Mouse (Mus musculus) forebrain, embryonic 16.5 days (tissue): ENCODE data around the gene Fgf15. TPM values are rescaled to one million over a fixed set of nuclear protein-coding genes. Genes with fewer than 3 reads are reported as not detected.

Experiments used
- ATAC-seq: fragments of 200-750 bp; cut with Nextera tagmentation; 2 replicates; pipeline ENCODE4 v1.8.0; 2017; ENCODE audit warnings: mild to moderate bottlenecking, moderate library complexity
- H3K27ac ChIP-seq: fragments of 300-500 bp; sonication (generic); 2 replicates; pipeline ENCODE4 v1.5.1; 2014; ENCODE audit warnings: low read length, control low read depth
- H3K27me3 ChIP-seq: fragments of 300-500 bp; sonication (generic); replicated peaks from 2 replicates; pipeline ENCODE4 v1.6.1; 2014; ENCODE audit warnings: low read length; ENCODE audit not compliant: control insufficient read depth, insufficient read depth
- H3K36me3 ChIP-seq: fragments of 300-500 bp; sonication (generic); 2 replicates; pipeline ENCODE4 v1.6.1; 2014; ENCODE audit not compliant: control insufficient read depth, insufficient read depth
- H3K4me1 ChIP-seq: fragments of 300-500 bp; sonication (generic); replicated peaks from 2 replicates; pipeline ENCODE4 v1.6.1; 2014; ENCODE audit warnings: low read length; ENCODE audit not compliant: control insufficient read depth, insufficient read depth
- H3K4me2 ChIP-seq: fragments of 300-500 bp; sonication (generic); 2 replicates; pipeline ENCODE4 v1.6.1; 2014; ENCODE audit warnings: mild to moderate bottlenecking, low read length, control low read depth
- H3K4me3 ChIP-seq: fragments of 300-500 bp; sonication (generic); replicated peaks from 2 replicates; pipeline ENCODE4 v1.5.1; 2014; ENCODE audit warnings: mild to moderate bottlenecking, low read length, control low read depth
- H3K9ac ChIP-seq: fragments of 300-500 bp; sonication (generic); replicated peaks from 2 replicates; pipeline ENCODE4 v1.6.1; 2014; ENCODE audit warnings: low read depth, low read length, control low read depth
- H3K9me3 ChIP-seq: fragments of 300-500 bp; sonication (generic); 2 replicates; pipeline ENCODE4 v1.6.1; 2016; ENCODE audit warnings: low read length; ENCODE audit not compliant: control insufficient read depth
- WGBS: fragments of 180-500 bp; shearing (Covaris S2); extraction: QIAGEN DNeasy Blood & Tissue Kit; methylation state at CpG from one replicate; pipeline ENCODE4 v1.1.7; 2014; 5-methylcytosine and 5-hydroxymethylcytosine counted together
- polyA plus RNA-seq: library from polyadenylated mRNA; unstranded; fragments of >200 nt; fragmentation: Nextera tagmentation; extraction: Ambion mirVana; gene quantifications from 2 replicates; pipeline ENCODE4 v1.2.1, GENCODE M21; 2015

The Fgf15 gene
- polyA plus RNA-seq, 1 experiment from 2014 or later = 19.7 TPM

GRCm38 (mm10) chr7:144918823-144919222 is 22.5 kb downstream of the Fgf15 start:
- Histone ChIP-seq H3K4me2 (no peak overlapping the region), H3K4me3 (no peak overlapping the region), H3K4me1 (peaks cover 13% of the 10 kb centered on the region), H3K27me3 (no peaks in the 10 kb centered on the region), H3K9ac (no peak overlapping the region), H3K36me3 (peaks cover 22% of the 10 kb centered on the region), H3K27ac (no peak overlapping the region), H3K9me3 (no peaks in the 10 kb centered on the region)
- 78% methylated on average over 1 of the region's 1 CpGs for WGBS
- no peak for ATAC-seq

- WGBS = 87% methylated on average over 2 of the region's 2 CpGs
- H3K27me3 ChIP-seq = no peaks in the 10 kb centered on the region
- no peak overlapping the region for H3K9ac ChIP-seq
These were observed 31.3 kb downstream of the Fgf15 start for GRCm38 (mm10) chr7:144927591-144927990.

GRCm38 (mm10) chr7:144928009-144928888 is 31.9 kb downstream of the Fgf15 start:
- Histone ChIP-seq H3K4me2 (no peak overlapping the region), H3K4me3 (no peak overlapping the region), H3K27ac (no peak overlapping the region), H3K9me3 (no peaks in the 10 kb centered on the region), H3K4me1 (0 out of 2 replicates have a peak, but pooled peaks cover 3% of the 10 kb centered on the region), H3K9ac (no peak overlapping the region), H3K27me3 (no peaks in the 10 kb centered on the region), H3K36me3 (peaks cover 5% of the 10 kb centered on the region; the same call in 1 of the 2 replicates)
- no peak for ATAC-seq
- WGBS = 70% methylated on average over 4 of the region's 4 CpGs

More at GRCm38 (mm10) chr7:144927591-144927990, 31.3 kb downstream of the Fgf15 start:
- no peaks in the 10 kb centered on the region for H3K9me3 ChIP-seq
- no peak overlapping the region for H3K4me2 ChIP-seq
- ATAC-seq = no peak; the same call in 1 of the 2 replicates
- H3K4me1 ChIP-seq = 0 out of 2 replicates have a peak, but pooled peaks cover 3% of the 10 kb centered on the region
- no peak overlapping the region for H3K4me3 ChIP-seq
- H3K27ac ChIP-seq = no peak overlapping the region
- peaks cover 5% of the 10 kb centered on the region; the same call in 1 of the 2 replicates for H3K36me3 ChIP-seq

GRCm38 (mm10) chr7:144928889-144929210 is 32.5 kb downstream of the Fgf15 start:
- Histone ChIP-seq H3K27me3 (no peaks in the 10 kb centered on the region), H3K27ac (no peak overlapping the region), H3K9ac (no peak overlapping the region), H3K4me2 (no peak overlapping the region), H3K4me1 (0 out of 2 replicates have a peak, but pooled peaks cover 3% of the 10 kb centered on the region), H3K9me3 (no peaks in the 10 kb centered on the region), H3K4me3 (no peak overlapping the region), H3K36me3 (peaks cover 3% of the 10 kb centered on the region; the same call in 1 of the 2 replicates)
- ATAC-seq = no peak
- WGBS = 83% methylated on average over 6 of the region's 6 CpGs

GRCm38 (mm10) chr7:144929506-144929905 is 33.2 kb downstream of the Fgf15 start:
- no peak overlapping the region for H3K9ac ChIP-seq
- no peaks in the 10 kb centered on the region for H3K9me3 ChIP-seq
- 73% methylated on average over 8 of the region's 8 CpGs for WGBS
- no peak for ATAC-seq
- H3K4me3 ChIP-seq = no peak overlapping the region
- H3K4me1 ChIP-seq = 0 out of 2 replicates have a peak, but pooled peaks cover 3% of the 10 kb centered on the region
- no peak overlapping the region for H3K4me2 ChIP-seq
- H3K27me3 ChIP-seq = no peaks in the 10 kb centered on the region
- 0 out of 2 replicates have a peak, but pooled peaks cover 2% of the 10 kb centered on the region for H3K36me3 ChIP-seq
- no peak overlapping the region for H3K27ac ChIP-seq

- no peaks in the 10 kb centered on the region for H3K27me3 ChIP-seq
- H3K4me2 ChIP-seq = no peak overlapping the region
- H3K9me3 ChIP-seq = no peaks in the 10 kb centered on the region
- 0 out of 2 replicates have a peak, but pooled peaks have one; percentile 32 for ATAC-seq
- H3K4me3 ChIP-seq = no peak overlapping the region
- no peak overlapping the region for H3K27ac ChIP-seq
- 31% methylated on average over 5 of the region's 5 CpGs for WGBS
- 0 out of 2 replicates have a peak, but pooled peaks cover 2% of the 10 kb centered on the region for H3K36me3 ChIP-seq
- H3K9ac ChIP-seq = no peak overlapping the region
- H3K4me1 ChIP-seq = 0 out of 2 replicates have a peak, but pooled peaks cover 3% of the 10 kb centered on the region
These were observed 33.6 kb downstream of the Fgf15 start for GRCm38 (mm10) chr7:144929931-144930330.

- H3K9me3 ChIP-seq = no peaks in the 10 kb centered on the region
- no peak overlapping the region for H3K9ac ChIP-seq
- no peak overlapping the region for H3K4me2 ChIP-seq
- WGBS = 13% methylated on average over 3 of the region's 3 CpGs
- no peak for ATAC-seq
- no peak overlapping the region for H3K4me3 ChIP-seq
- no peak overlapping the region for H3K27ac ChIP-seq
- 0 out of 2 replicates have a peak, but pooled peaks cover 6% of the 10 kb centered on the region for H3K4me1 ChIP-seq
- H3K36me3 ChIP-seq = 0 out of 2 replicates have a peak, but pooled peaks cover 2% of the 10 kb centered on the region
- no peaks in the 10 kb centered on the region for H3K27me3 ChIP-seq
These were observed 35.4 kb downstream of the Fgf15 start for GRCm38 (mm10) chr7:144931778-144932177.

- H3K36me3 ChIP-seq = 0 out of 2 replicates have a peak, but pooled peaks cover 2% of the 10 kb centered on the region
These were observed 36.1 kb downstream of the Fgf15 start for GRCm38 (mm10) chr7:144932389-144932937.

GRCm38 (mm10) chr7:144933336-144933735 is 37.0 kb downstream of the Fgf15 start:
- Histone ChIP-seq H3K4me1 (peaks cover 13% of the 10 kb centered on the region), H3K9me3 (no peaks in the 10 kb centered on the region), H3K9ac (no peak overlapping the region), H3K4me3 (no peak overlapping the region), H3K27me3 (no peaks in the 10 kb centered on the region), H3K36me3 (0 out of 2 replicates have a peak, but pooled peaks cover 2% of the 10 kb centered on the region), H3K4me2 (no peak overlapping the region), H3K27ac (no peak overlapping the region)
- no peak for ATAC-seq
- WGBS = 88% methylated on average over 3 of the region's 3 CpGs

More at GRCm38 (mm10) chr7:144932389-144932937, 36.1 kb downstream of the Fgf15 start:
- Histone ChIP-seq H3K9me3 (no peaks in the 10 kb centered on the region), H3K27ac (no peak overlapping the region), H3K27me3 (no peaks in the 10 kb centered on the region), H3K4me3 (no peak overlapping the region), H3K4me2 (no peak overlapping the region), H3K4me1 (0 out of 2 replicates have a peak, but pooled peaks cover 6% of the 10 kb centered on the region), H3K9ac (no peak overlapping the region)
- no peak for ATAC-seq
- WGBS = 80% methylated on average over 18 of the region's 18 CpGs
